Mouse (Mus musculus) lung, embryonic 15.5 days (tissue): Measurements from ENCODE around the gene Celf3. TPM values are rescaled to one million over a fixed set of nuclear protein-coding genes. Genes with fewer than 3 reads are reported as not detected.

Source experiments
- ATAC-seq: fragments of 200-750 bp; cut with Nextera tagmentation; 2 replicates; pipeline ENCODE4 v1.8.0; 2017; ENCODE audit warnings: moderate number of reproducible peaks, borderline replicate concordance; ENCODE audit not compliant: low FRiP score, low TSS enrichment; ENCODE audit errors: extremely low read depth
- H3K27ac ChIP-seq: fragments of 300-500 bp; sonication (generic); 2 replicates; pipeline ENCODE4 v1.5.1; 2015; ENCODE audit warnings: moderate library complexity, mild to moderate bottlenecking, inconsistent platforms
- H3K27me3 ChIP-seq: fragments of 300-500 bp; sonication (generic); 2 replicates; pipeline ENCODE4 v1.6.1; 2015; ENCODE audit warnings: inconsistent platforms
- H3K36me3 ChIP-seq: fragments of 300-500 bp; sonication (generic); 2 replicates; pipeline ENCODE4 v1.6.1; 2015; ENCODE audit warnings: inconsistent platforms
- H3K4me1 ChIP-seq: fragments of 300-500 bp; sonication (generic); 2 replicates; pipeline ENCODE4 v1.6.1; 2015; ENCODE audit warnings: inconsistent platforms
- H3K4me2 ChIP-seq: fragments of 300-500 bp; sonication (generic); 2 replicates; pipeline ENCODE4 v1.6.1; 2015; ENCODE audit warnings: inconsistent platforms, mild to moderate bottlenecking, moderate library complexity
- H3K4me3 ChIP-seq: fragments of 300-500 bp; sonication (generic); 2 replicates; pipeline ENCODE4 v1.5.1; 2015; ENCODE audit warnings: mild to moderate bottlenecking, inconsistent platforms
- H3K9ac ChIP-seq: fragments of 300-500 bp; sonication (generic); 2 replicates; pipeline ENCODE4 v1.6.1; 2015; ENCODE audit warnings: inconsistent platforms
- H3K9me3 ChIP-seq: fragments of 300-500 bp; sonication (generic); 2 replicates; pipeline ENCODE4 v1.6.1; 2016; ENCODE audit warnings: inconsistent platforms
- WGBS: fragments of 180-500 bp; shearing (Covaris S2); methylation state at CpG from one replicate; pipeline ENCODE4 v1.1.7; 2015; 5-methylcytosine and 5-hydroxymethylcytosine counted together
- polyA plus RNA-seq: library from polyadenylated mRNA; unstranded; fragments of >200 nt; fragmentation: Nextera tagmentation; extraction: Ambion mirVana; gene quantifications from 2 replicates; pipeline ENCODE4 v1.2.1, GENCODE M21; 2015

The Celf3 gene
- polyA plus RNA-seq, 1 experiment from 2014 or later = 4.6 TPM

GRCm38 (mm10) chr3:94465632-94466430 is 12.3 kb upstream of the Celf3 start:
- 77% methylated on average over 13 of the region's 13 CpGs for WGBS
- no peaks in the 10 kb centered on the region for H3K27me3 ChIP-seq
- no peak for ATAC-seq

GRCm38 (mm10) chr3:94468931-94469330 is 9.2 kb upstream of the Celf3 start:
- Histone ChIP-seq H3K27ac (no peak overlapping the region), H3K4me1 (peaks cover 10% of the 10 kb centered on the region), H3K27me3 (no peaks in the 10 kb centered on the region), H3K4me3 (no peak overlapping the region), H3K4me2 (no peak overlapping the region), H3K9ac (no peak overlapping the region), H3K36me3 (no peaks in the 10 kb centered on the region), H3K9me3 (no peaks in the 10 kb centered on the region)
- 46% methylated on average over 3 of the region's 3 CpGs for WGBS
- no peak for ATAC-seq

More at GRCm38 (mm10) chr3:94465632-94466430, 12.3 kb upstream of the Celf3 start:
- Histone ChIP-seq H3K36me3 (no peaks in the 10 kb centered on the region), H3K27ac (no peak overlapping the region), H3K4me1 (no peaks in the 10 kb centered on the region), H3K9ac (no peak overlapping the region), H3K4me3 (no peak overlapping the region), H3K4me2 (no peak overlapping the region), H3K9me3 (no peaks in the 10 kb centered on the region)

- peak; percentile 81; the same call in 1 of the 2 replicates for ATAC-seq
- WGBS = 8% methylated on average over 28 of the region's 28 CpGs
- H3K27me3 ChIP-seq = no peaks in the 10 kb centered on the region
- H3K27ac ChIP-seq = no peak overlapping the region
- H3K4me1 ChIP-seq = peaks cover 10% of the 10 kb centered on the region
- no peak overlapping the region for H3K4me3 ChIP-seq
- H3K36me3 ChIP-seq = no peaks in the 10 kb centered on the region
- no peaks in the 10 kb centered on the region for H3K9me3 ChIP-seq
- peak overlapping the region; percentile 48 for H3K4me2 ChIP-seq
- H3K9ac ChIP-seq = no peak overlapping the region
These were observed 5.5 kb upstream of the Celf3 start for GRCm38 (mm10) chr3:94472447-94473114.

- Histone ChIP-seq H3K9me3 (no peaks in the 10 kb centered on the region), H3K36me3 (no peaks in the 10 kb centered on the region), H3K9ac (no peak overlapping the region), H3K4me1 (peaks cover 10% of the 10 kb centered on the region), H3K27ac (no peak overlapping the region), H3K4me2 (peak overlapping the region; percentile 48; the same call in 1 of the 2 replicates), H3K27me3 (no peaks in the 10 kb centered on the region), H3K4me3 (no peak overlapping the region)
- 36% methylated on average over 10 of the region's 10 CpGs for WGBS
- no peak for ATAC-seq
These were observed 5.0 kb upstream of the Celf3 start for GRCm38 (mm10) chr3:94473115-94473505.

GRCm38 (mm10) chr3:94473567-94474232 is 4.4 kb upstream of the Celf3 start:
- H3K9me3 ChIP-seq = no peaks in the 10 kb centered on the region
- H3K4me2 ChIP-seq = no peak overlapping the region
- H3K36me3 ChIP-seq = no peaks in the 10 kb centered on the region
- H3K27me3 ChIP-seq = peaks cover 4% of the 10 kb centered on the region
- H3K4me1 ChIP-seq = peaks cover 10% of the 10 kb centered on the region
- 40% methylated on average over 5 of the region's 5 CpGs for WGBS
- no peak overlapping the region for H3K27ac ChIP-seq
- no peak overlapping the region for H3K4me3 ChIP-seq
- ATAC-seq = no peak
- H3K9ac ChIP-seq = no peak overlapping the region

GRCm38 (mm10) chr3:94476301-94477035 is 1.6 kb upstream of the Celf3 start:
- Histone ChIP-seq H3K4me1 (peaks cover 10% of the 10 kb centered on the region), H3K4me3 (no peak overlapping the region), H3K9ac (no peak overlapping the region), H3K27me3 (peaks cover 27% of the 10 kb centered on the region), H3K27ac (no peak overlapping the region), H3K4me2 (no peak overlapping the region), H3K36me3 (no peaks in the 10 kb centered on the region), H3K9me3 (no peaks in the 10 kb centered on the region)
- WGBS = 51% methylated on average over 8 of the region's 8 CpGs
- ATAC-seq = no peak

- Histone ChIP-seq H3K4me3 (no peak overlapping the region), H3K4me2 (no peak overlapping the region), H3K27ac (no peak overlapping the region), H3K9ac (no peak overlapping the region), H3K36me3 (no peaks in the 10 kb centered on the region), H3K9me3 (no peaks in the 10 kb centered on the region), H3K4me1 (peaks cover 8% of the 10 kb centered on the region), H3K27me3 (peaks cover 29% of the 10 kb centered on the region)
- ATAC-seq = no peak
- WGBS = 57% methylated on average over 4 of the region's 4 CpGs
These were observed 651 bp upstream of the Celf3 start for GRCm38 (mm10) chr3:94477444-94477843.

GRCm38 (mm10) chr3:94478591-94479169 is 585 bp downstream of the Celf3 start:
- Histone ChIP-seq H3K4me2 (no peak overlapping the region), H3K36me3 (no peaks in the 10 kb centered on the region), H3K4me1 (no peaks in the 10 kb centered on the region), H3K9ac (no peak overlapping the region), H3K9me3 (no peaks in the 10 kb centered on the region), H3K27me3 (peaks cover 29% of the 10 kb centered on the region), H3K27ac (no peak overlapping the region), H3K4me3 (no peak overlapping the region)
- ATAC-seq = 0 out of 2 replicates have a peak, but pooled peaks have one; percentile 19
- WGBS = 15% methylated on average over 9 of the region's 9 CpGs

GRCm38 (mm10) chr3:94479564-94479963 is 1.5 kb downstream of the Celf3 start:
- Histone ChIP-seq H3K9me3 (no peaks in the 10 kb centered on the region), H3K27me3 (peaks cover 29% of the 10 kb centered on the region), H3K4me2 (no peak overlapping the region; the same call in 1 of the 2 replicates), H3K9ac (no peak overlapping the region), H3K36me3 (no peaks in the 10 kb centered on the region), H3K4me1 (no peaks in the 10 kb centered on the region), H3K27ac (no peak overlapping the region), H3K4me3 (no peak overlapping the region)
- ATAC-seq = no peak
- 4% methylated on average over 11 of the region's 11 CpGs for WGBS

- Histone ChIP-seq H3K4me1 (no peaks in the 10 kb centered on the region), H3K36me3 (no peaks in the 10 kb centered on the region), H3K4me3 (no peak within 1 kb of the TSS), H3K9me3 (no peaks in the 10 kb centered on the region), H3K4me2 (no peak within 1 kb of the TSS; the same call in 1 of the 2 replicates), H3K27me3 (peaks cover 29% of the 10 kb centered on the region), H3K9ac (no peak within 1 kb of the TSS), H3K27ac (no peak within 1 kb of the TSS)
- ATAC-seq = no peak
- WGBS = 14% methylated on average over 16 of the region's 16 CpGs
These were observed 2.3 kb downstream of the Celf3 start, which contains the start of gene Riiad1 for GRCm38 (mm10) chr3:94480291-94480884. Riiad1 (minus strand) TSS chr3:94480341.

- peaks cover 29% of the 10 kb centered on the region for H3K27me3 ChIP-seq
- H3K4me2 ChIP-seq = no peak overlapping the region
- no peak for ATAC-seq
- H3K4me3 ChIP-seq = no peak overlapping the region
- H3K9me3 ChIP-seq = no peaks in the 10 kb centered on the region
- H3K36me3 ChIP-seq = no peaks in the 10 kb centered on the region
- H3K9ac ChIP-seq = no peak overlapping the region
- WGBS = 57% methylated on average over 4 of the region's 4 CpGs
- H3K4me1 ChIP-seq = no peaks in the 10 kb centered on the region
- H3K27ac ChIP-seq = no peak overlapping the region
These were observed 3.3 kb downstream of the Celf3 start for GRCm38 (mm10) chr3:94481429-94481828.
